ENCODE assay signal across 9 mouse cellular contexts in the genomic region with DNA sequence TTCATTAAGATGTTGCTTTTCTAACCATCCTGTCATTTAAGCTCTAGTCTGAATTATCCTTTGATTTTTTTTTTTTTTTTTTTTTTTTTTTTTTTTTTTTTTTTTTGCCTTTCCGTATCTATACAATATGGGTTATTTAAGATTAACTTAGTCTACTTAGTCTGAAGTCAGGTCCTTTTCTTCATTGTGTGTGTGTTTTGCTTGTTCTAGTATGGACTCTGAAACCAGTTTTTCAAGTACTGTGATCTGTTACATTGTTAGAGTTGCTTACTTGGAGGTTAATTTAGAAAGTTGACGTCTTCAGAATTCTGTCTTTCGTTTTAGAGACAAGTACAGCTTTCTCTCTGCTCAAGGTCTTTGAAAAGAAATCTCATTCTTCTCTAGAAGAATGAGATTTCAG.
A peak's percentile ranks its signal among the peaks of the same experiment; 100 is the strongest.
DNase-seq lines count a peak whose midpoint lies in the region; ATAC-seq and TF ChIP-seq lines count a peak whose summit lies in the region.
"Had no signal": no experiment of that assay in that cellular context is flagged by ENCODE, and none has a peak within 500 bp of the region (broad histone marks: within the 10 kb centered on the region; RNA-seq: fewer than 3 reads in every experiment).

No protein-coding gene starts in this region.

- peak overlapping the region; percentile 67 for H3K4me2 ChIP-seq in heart, embryonic 11.5 days
- H3K4me2 ChIP-seq in hindbrain, embryonic 11.5 days (replicated peaks; ENCODE audit: low read depth, low read length), result 0 out of 2 replicates have a peak overlapping the region, but pooled peaks have one; percentile 6

- H3K27ac ChIP-seq in heart, embryonic 11.5 days (ENCODE audit: low read depth, low read length), result no peak overlapping the region
- H3K27ac ChIP-seq in ES-E14 (ENCODE audit: insufficient read depth, low read depth, low read length, poor library complexity, severe bottlenecking), result no peak overlapping the region
- peak overlapping the region; percentile 81; the same call in 1 of the 2 replicates for H3K27ac ChIP-seq in hindbrain, embryonic 11.5 days (ENCODE audit: low read depth, low read length)
- peak overlapping the region; percentile 36 for H3K27ac ChIP-seq in macrophage

- 45% methylated on average over 3 of the region's 3 CpGs for WGBS in heart, embryonic 11.5 days (ENCODE audit: insufficient replicate concordance)
- 6% methylated on average over 3 of the region's 3 CpGs for WGBS in hindbrain, embryonic 11.5 days
- WGBS in macrophage (ENCODE audit: missing documents), result 30% methylated on average over 2 of the region's 3 CpGs

- intact Hi-C loops in heart, postnatal 25 days (cut with DNase I), result no loop called here

- no peaks in the 10 kb centered on the region for H3K9me3 ChIP-seq in heart, embryonic 11.5 days (replicated peaks; ENCODE audit: control insufficient read depth, low read length)
- no peaks in the 10 kb centered on the region for H3K9me3 ChIP-seq in ES-E14 (ENCODE audit: control insufficient read depth, insufficient read depth, low read depth, low read length)
- H3K9me3 ChIP-seq in hindbrain, embryonic 11.5 days (ENCODE audit: control insufficient read depth, low read length), result no peaks in the 10 kb centered on the region

- no peak overlapping the region; the same call in 1 of the 2 replicates for H3K4me3 ChIP-seq in heart, embryonic 11.5 days (ENCODE audit: low read depth, low read length)
- no peak overlapping the region for H3K4me3 ChIP-seq in ES-E14 (ENCODE audit: insufficient read depth in 1 of 2, low read depth in 1 of 2, low read length in 2 of 2, poor library complexity in 1 of 2, severe bottlenecking in 1 of 2)
- no peak overlapping the region; the same call in 1 of the 2 replicates for H3K4me3 ChIP-seq in hindbrain, embryonic 11.5 days (ENCODE audit: low read depth, low read length)
- H3K4me3 ChIP-seq in macrophage (ENCODE audit: inconsistent target), result peak overlapping the region; percentile 45

- in situ Hi-C loops in ES-E14 (cut with MboI; ENCODE audit: low sequenced_read_pairs in 2 of 2, unreplicated experiment in 2 of 2), result no loop called here

- no peaks in the 10 kb centered on the region for H3K79me2 ChIP-seq in macrophage (ENCODE audit: inconsistent target)

- no peak overlapping the region for H3K9ac ChIP-seq in heart, embryonic 11.5 days (ENCODE audit: low read depth, low read length)
- H3K9ac ChIP-seq in ES-E14 (ENCODE audit: insufficient read depth, low read depth, low read length, poor library complexity, severe bottlenecking), result no peak overlapping the region
- no peak overlapping the region for H3K9ac ChIP-seq in hindbrain, embryonic 11.5 days (ENCODE audit: low read depth, low read length)

- H3K36me3 ChIP-seq in heart, embryonic 11.5 days (ENCODE audit: control insufficient read depth, insufficient read depth, low read length), result no peaks in the 10 kb centered on the region
- H3K36me3 ChIP-seq in ES-E14 (ENCODE audit: control insufficient read depth, insufficient read depth, low read length, poor library complexity, severe bottlenecking) (no peaks in the 10 kb centered on the region), macrophage (ENCODE audit: inconsistent target) (no peaks in the 10 kb centered on the region)
- H3K36me3 ChIP-seq in hindbrain, embryonic 11.5 days (ENCODE audit: control insufficient read depth, insufficient read depth, low read length), result no peaks in the 10 kb centered on the region

- ATAC-seq in heart, embryonic 11.5 days (replicated peaks; ENCODE audit: insufficient number of reproducible peaks, low FRiP score, low TSS enrichment), result no peak
- ATAC-seq in hindbrain, embryonic 11.5 days (ENCODE audit: low FRiP score), result peak; percentile 12; the same call in 1 of the 2 replicates

- peaks cover 4% of the 10 kb centered on the region; the same call in 1 of the 2 replicates for H3K4me1 ChIP-seq in heart, embryonic 11.5 days (ENCODE audit: control insufficient read depth, insufficient read depth, low read length)
- H3K4me1 ChIP-seq in ES-E14 (ENCODE audit: control insufficient read depth in 2 of 2, insufficient read depth in 2 of 2, low read length in 2 of 2, poor library complexity in 1 of 2), result peaks cover 0 to 2% of the 10 kb centered on the region in 2 experiments; a peak in 1 of 4 replicates
- H3K4me1 ChIP-seq in hindbrain, embryonic 11.5 days (replicated peaks; ENCODE audit: control insufficient read depth, insufficient read depth, low read length), result 0 out of 2 replicates have a peak, but pooled peaks cover 2% of the 10 kb centered on the region

- H3K27me3 ChIP-seq in heart, embryonic 11.5 days (ENCODE audit: control insufficient read depth, insufficient read depth, low read length), result no peaks in the 10 kb centered on the region
- H3K27me3 ChIP-seq in hindbrain, embryonic 11.5 days (ENCODE audit: control insufficient read depth, insufficient read depth, low read length), result no peaks in the 10 kb centered on the region

- no peak for DNase-seq in heart, postnatal 25 days (ENCODE audit: low spot score)
- no peak for DNase-seq in ES-E14 (ENCODE audit: low read depth, low spot score)
- DNase-seq in hindbrain, embryonic 11.5 days (ENCODE audit: low spot score), result no peak
- no peak for DNase-seq in spleen, postnatal 36 days (ENCODE audit: low spot score in 2 of 2)
- DNase-seq in ovary, postnatal 14 days (ENCODE audit: low spot score), result no peak
- DNase-seq in frontal cortex, postnatal 25 days (ENCODE audit: low spot score in 2 of 2), result no peak
- DNase-seq: adrenal gland, adult 8-10 months had no signal

TF ChIP-seq in ES-E14, 5 proteins besides CTCF, POLR2A, EP300 and RAD21:
- TF ChIP-seq ZNF384 (IDR thresholded peaks at IDR 0.05; ENCODE audit: low read depth, low read length) (peak; percentile 72), ZC3H11A (IDR thresholded peaks at IDR 0.05; ENCODE audit: borderline replicate concordance, low read depth, low read length) (no peak), HCFC1 (IDR thresholded peaks at IDR 0.05; ENCODE audit: borderline replicate concordance, insufficient read depth, low read length) (no peak)
TF ChIP-seq in ES-E14: peak in this region for 1.

Comparison
In these comparisons a context has a peak if more than half of its experiments do, and no peak if none do; other contexts are left out.
1. H3K27ac ChIP-seq: peak in hindbrain, embryonic 11.5 days (single experiment) and macrophage (single experiment); none in heart, embryonic 11.5 days (single experiment) and ES-E14 (single experiment).